Comparison of ENCODE assay signal across 24 mouse cellular contexts in the genomic region with DNA sequence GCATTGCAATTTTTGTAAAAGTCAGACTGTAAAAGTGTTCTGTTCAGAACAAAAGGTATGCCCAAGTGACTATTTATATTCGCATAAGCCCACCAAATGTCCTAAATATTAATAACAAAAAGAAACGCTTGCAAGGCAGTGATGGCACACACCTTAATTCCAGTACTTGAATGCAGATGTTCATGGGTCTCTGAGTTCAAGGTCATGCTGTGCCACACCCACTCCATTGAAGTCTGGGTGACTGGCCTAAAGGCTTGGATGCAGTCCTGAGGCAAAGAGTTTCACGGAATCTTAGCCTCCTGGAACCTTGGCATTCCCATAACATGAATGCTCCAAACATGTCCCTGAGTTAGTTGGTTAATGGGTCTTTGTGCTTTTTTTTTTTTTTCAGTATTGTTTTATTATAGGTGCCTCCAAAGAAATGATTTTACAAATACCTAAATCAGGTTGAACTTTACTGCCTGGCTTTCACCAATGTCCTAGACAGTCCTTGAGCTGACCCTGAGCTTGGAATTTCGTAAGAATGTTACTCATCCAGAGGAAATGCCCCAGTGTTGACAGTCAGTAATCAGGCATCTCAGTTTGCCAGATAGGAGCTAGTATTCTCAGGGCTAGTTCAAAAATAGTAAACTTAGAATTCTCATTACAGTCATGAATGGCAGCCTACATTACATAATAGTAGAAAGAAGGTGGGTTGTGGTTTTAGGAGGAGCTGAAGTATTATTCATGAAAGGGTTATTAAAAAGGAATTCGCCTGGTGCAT. TPM values are rescaled to one million over a fixed set of nuclear protein-coding genes. Genes with fewer than 3 reads are reported as not detected.
DNase-seq lines count a peak whose midpoint lies in the region; ATAC-seq and TF ChIP-seq lines count a peak whose summit lies in the region.
"Had no signal": no experiment of that assay in that cellular context is flagged by ENCODE, and none has a peak within 500 bp of the region (broad histone marks: within the 10 kb centered on the region; RNA-seq: fewer than 3 reads in every experiment).

No protein-coding gene starts in this region.

- TF ChIP-seq POLR2A in liver, adult 2 months (IDR thresholded peaks at IDR 0.05; ENCODE audit: extremely low read depth, insufficient read depth, low read length), result no peak

- H3K4me2 ChIP-seq in liver, embryonic 12.5 days, result no peak overlapping the region
- H3K4me2 ChIP-seq: embryonic facial prominence, embryonic 12.5 days; forebrain, embryonic 15.5 days; limb, embryonic 15.5 days; lung, embryonic 14.5 days had no signal

- 55% methylated on average over 5 of the region's 5 CpGs for WGBS in liver, adult 2 months
- WGBS in liver, embryonic 12.5 days (ENCODE audit: insufficient replicate concordance), result 63% methylated on average over 5 of the region's 5 CpGs

- in situ Hi-C loops in ES-E14 (cut with MboI; ENCODE audit: low sequenced_read_pairs in 2 of 2, unreplicated experiment in 2 of 2), result no loop called here

- H3K4me3 ChIP-seq in liver, adult 2 months (ENCODE audit: insufficient read depth, low read depth, low read length), result no peak overlapping the region
- no peak overlapping the region for H3K4me3 ChIP-seq in liver, embryonic 12.5 days
- H3K4me3 ChIP-seq in ES-E14 (ENCODE audit: insufficient read depth in 1 of 2, low read depth in 1 of 2, low read length in 2 of 2, poor library complexity in 1 of 2, severe bottlenecking in 1 of 2), result no peak overlapping the region
- H3K4me3 ChIP-seq: embryonic facial prominence, embryonic 12.5 days; forebrain, embryonic 15.5 days; layer of hippocampus, adult 2 months; limb, embryonic 15.5 days had no signal

- no peak for TF ChIP-seq CTCF in liver, adult 2 months (IDR thresholded peaks at IDR 0.05; ENCODE audit: low read depth, low read length)

- no peak for ATAC-seq in liver, embryonic 12.5 days
- ATAC-seq: forebrain, embryonic 15.5 days; hindbrain, embryonic 16.5 days; intestine, embryonic 16.5 days had no signal

- peaks cover 7% of the 10 kb centered on the region; the same call in 1 of the 2 replicates for H3K79me2 ChIP-seq in liver, adult 2 months (ENCODE audit: control insufficient read depth, insufficient read depth, low read length)

- peak overlapping the region; percentile 88 for H3K27ac ChIP-seq in liver, adult 2 months (replicated peaks; ENCODE audit: insufficient read depth, low read depth, low read length)
- no peak overlapping the region for H3K27ac ChIP-seq in liver, embryonic 12.5 days
- peak overlapping the region; percentile 53; the same call in 1 of the 2 replicates for H3K27ac ChIP-seq in ES-E14 (ENCODE audit: insufficient read depth, low read depth, low read length, poor library complexity, severe bottlenecking)
- H3K27ac ChIP-seq: embryonic facial prominence, embryonic 12.5 days; forebrain, embryonic 15.5 days; layer of hippocampus, adult 2 months; limb, embryonic 15.5 days; stomach, postnatal 0 days had no signal

- H3K27me3 ChIP-seq in liver, adult 2 months (ENCODE audit: control insufficient read depth, insufficient read depth, low read length), result no peaks in the 10 kb centered on the region
- H3K27me3 ChIP-seq in liver, embryonic 12.5 days (replicated peaks), result no peaks in the 10 kb centered on the region
- H3K27me3 ChIP-seq: embryonic facial prominence, embryonic 12.5 days; forebrain, embryonic 15.5 days; limb, embryonic 15.5 days had no signal

- no peak overlapping the region for H3K9ac ChIP-seq in liver, adult 2 months (ENCODE audit: low read depth, low read length)
- no peak overlapping the region for H3K9ac ChIP-seq in liver, embryonic 12.5 days
- H3K9ac ChIP-seq in ES-E14 (ENCODE audit: insufficient read depth, low read depth, low read length, poor library complexity, severe bottlenecking), result no peak overlapping the region
- H3K9ac ChIP-seq: embryonic facial prominence, embryonic 12.5 days; forebrain, embryonic 15.5 days; limb, embryonic 15.5 days; lung, embryonic 14.5 days had no signal

- DNase-seq in liver, adult 2 months (ENCODE audit: extremely low read depth, low read depth, low spot score), result peak; percentile 95
- DNase-seq in ES-E14 (ENCODE audit: low read depth, low spot score), result no peak
- peak; percentile 25 for DNase-seq in adrenal gland, postnatal 10 days
- no peak for DNase-seq in cerebellum, adult 9-11 months
- DNase-seq in right cerebral cortex, postnatal 25 days, result no peak
- no peak for DNase-seq in spleen, adult 12 weeks (ENCODE audit: low spot score)
- DNase-seq: cerebellum, adult 9-10 months; gastrocnemius, postnatal 14 days; lung, embryonic 14.5 days; lung, postnatal 36 days had no signal

- H3K36me3 ChIP-seq in liver, adult 2 months (ENCODE audit: control insufficient read depth, insufficient read depth, low read length), result peaks cover 2% of the 10 kb centered on the region; the same call in 1 of the 2 replicates
- H3K36me3 ChIP-seq in liver, embryonic 12.5 days, result no peaks in the 10 kb centered on the region
- H3K36me3 ChIP-seq in ES-E14 (ENCODE audit: control insufficient read depth, insufficient read depth, low read length, poor library complexity, severe bottlenecking), result no peaks in the 10 kb centered on the region; the same call in 1 of the 2 replicates
- H3K36me3 ChIP-seq: embryonic facial prominence, embryonic 12.5 days; forebrain, embryonic 15.5 days; limb, embryonic 15.5 days had no signal

- peaks cover 28% of the 10 kb centered on the region for H3K4me1 ChIP-seq in liver, adult 2 months (ENCODE audit: control insufficient read depth, insufficient read depth, low read length)
- no peaks in the 10 kb centered on the region for H3K4me1 ChIP-seq in liver, embryonic 12.5 days
- no peaks in the 10 kb centered on the region for H3K4me1 ChIP-seq in ES-E14 (ENCODE audit: control insufficient read depth in 2 of 2, insufficient read depth in 2 of 2, low read length in 2 of 2, poor library complexity in 1 of 2)
- H3K4me1 ChIP-seq: embryonic facial prominence, embryonic 12.5 days; forebrain, embryonic 15.5 days; limb, embryonic 15.5 days had no signal

- no peaks in the 10 kb centered on the region for H3K9me3 ChIP-seq in liver, embryonic 12.5 days (replicated peaks)
- H3K9me3 ChIP-seq in ES-E14 (ENCODE audit: control insufficient read depth, insufficient read depth, low read depth, low read length), result peaks cover 4% of the 10 kb centered on the region; the same call in 1 of the 2 replicates
- H3K9me3 ChIP-seq: forebrain, embryonic 15.5 days; limb, embryonic 15.5 days had no signal

TF ChIP-seq in ES-E14, 5 proteins besides CTCF, POLR2A, EP300 and RAD21:
- TF ChIP-seq ZC3H11A (IDR thresholded peaks at IDR 0.05; ENCODE audit: borderline replicate concordance, low read depth, low read length) (no peak), CHD2 (IDR thresholded peaks at IDR 0.05; ENCODE audit: low read depth, low read length) (peak; percentile 34; the same call in 1 of the 2 replicates)
TF ChIP-seq in ES-E14: peak in this region for 1.

RNA-seq across cellular contexts. Expression of a gene that starts 1.6 kb away (rescaled TPM):
- total RNA-seq in liver, adult 2 months (2014; rRNA removed), result 449 and 472 TPM in 2 replicates
- 97.8 and 123 TPM in 2 replicates for polyA plus RNA-seq in liver, adult 2 months (2012; rRNA removed)
- polyA plus RNA-seq in liver, embryonic 12.5 days (2016; fragmentation: Nextera tagmentation; extraction: Ambion mirVana), result 0.93 and 1.1 TPM in 2 replicates
- 0.22 TPM in 1 of 2 replicates, not detected in the other for total RNA-seq in ES-E14 (2012; rRNA removed)
- 10 to 100 TPM; 27.4 to 62.7 TPM for total RNA-seq in adrenal gland, postnatal 10 days (2021)
- total RNA-seq: gastrocnemius, postnatal 14 days; hematopoietic stem cell, adult 5-6 weeks; layer of hippocampus, adult 2 months; left cerebral cortex, postnatal 36 days; megakaryocyte-erythroid progenitor cell, adult 5-6 weeks; midbrain, postnatal 0 days; neutrophil, adult 5-6 weeks had no signal
- polyA plus RNA-seq: cortical plate, adult 2 months; embryonic facial prominence, embryonic 12.5 days; forebrain, embryonic 15.5 days; lung, embryonic 14.5 days; midbrain, postnatal 0 days had no signal

RNA-seq across cellular contexts. Expression of a gene that starts 26.8 kb away (rescaled TPM):
- total RNA-seq in liver, adult 2 months (2014; rRNA removed), result 1,906 and 2,075 TPM in 2 replicates
- 642 and 701 TPM in 2 replicates for polyA plus RNA-seq in liver, adult 2 months (2012; rRNA removed)
- polyA plus RNA-seq in liver, embryonic 12.5 days (2016; fragmentation: Nextera tagmentation; extraction: Ambion mirVana), result 145 and 151 TPM in 2 replicates
- total RNA-seq in ES-E14 (2012; rRNA removed), result 0.32 and 0.49 TPM in 2 replicates
- total RNA-seq in adrenal gland, postnatal 10 days (2021), result 100 to 1,000 TPM; 216 to 507 TPM
- total RNA-seq: gastrocnemius, postnatal 14 days; hematopoietic stem cell, adult 5-6 weeks; layer of hippocampus, adult 2 months; left cerebral cortex, postnatal 36 days; megakaryocyte-erythroid progenitor cell, adult 5-6 weeks; midbrain, postnatal 0 days; neutrophil, adult 5-6 weeks had no signal
- polyA plus RNA-seq: cortical plate, adult 2 months; embryonic facial prominence, embryonic 12.5 days; forebrain, embryonic 15.5 days; midbrain, postnatal 0 days had no signal

Comparison
In these comparisons a context has a peak if more than half of its experiments do, and no peak if none do; other contexts are left out.
1. DNase-seq: peak in liver, adult 2 months (single experiment) and adrenal gland, postnatal 10 days (single experiment); none in ES-E14 (single experiment), cerebellum, adult 9-11 months (single experiment), right cerebral cortex, postnatal 25 days (single experiment) and spleen, adult 12 weeks (single experiment).
2. RNA of a gene that starts 1.6 kb away (total RNA-seq): 449 to 472 TPM in liver, adult 2 months and 27.4 to 62.7 TPM in adrenal gland, postnatal 10 days; 0.22 TPM in ES-E14; every median in the first group is over 10 times any median in the second.
3. RNA of a gene that starts 26.8 kb away (total RNA-seq): 1,906 to 2,075 TPM in liver, adult 2 months and 216 to 507 TPM in adrenal gland, postnatal 10 days; 0.32 to 0.49 TPM in ES-E14; every median in the first group is over 100 times any median in the second.